Mouse (Mus musculus): ENCODE data around the gene Hoxc9.

Gene Hoxc9

DNA sequence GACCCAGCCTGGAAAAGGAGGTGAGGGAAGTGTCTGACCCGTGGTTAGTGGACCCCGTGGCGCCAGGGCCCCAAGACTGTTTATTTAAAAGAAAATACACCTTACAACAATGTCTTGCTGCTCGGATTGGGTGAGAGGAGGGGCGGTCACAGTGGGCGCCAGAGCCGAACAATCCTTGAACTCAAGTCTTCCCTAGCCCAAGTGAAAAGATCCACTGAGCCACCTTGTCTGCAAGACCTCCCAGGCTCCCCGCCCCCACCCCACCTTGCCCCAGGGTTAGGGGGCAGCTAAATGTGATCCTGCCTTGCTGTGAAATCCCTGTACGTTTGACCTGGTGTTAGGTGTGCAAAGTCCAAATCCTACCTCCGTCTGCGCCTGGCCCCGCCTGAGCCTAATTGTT is 19.3 kb upstream of the Hoxc9 start:
- DNase-seq: no peak

DNA sequence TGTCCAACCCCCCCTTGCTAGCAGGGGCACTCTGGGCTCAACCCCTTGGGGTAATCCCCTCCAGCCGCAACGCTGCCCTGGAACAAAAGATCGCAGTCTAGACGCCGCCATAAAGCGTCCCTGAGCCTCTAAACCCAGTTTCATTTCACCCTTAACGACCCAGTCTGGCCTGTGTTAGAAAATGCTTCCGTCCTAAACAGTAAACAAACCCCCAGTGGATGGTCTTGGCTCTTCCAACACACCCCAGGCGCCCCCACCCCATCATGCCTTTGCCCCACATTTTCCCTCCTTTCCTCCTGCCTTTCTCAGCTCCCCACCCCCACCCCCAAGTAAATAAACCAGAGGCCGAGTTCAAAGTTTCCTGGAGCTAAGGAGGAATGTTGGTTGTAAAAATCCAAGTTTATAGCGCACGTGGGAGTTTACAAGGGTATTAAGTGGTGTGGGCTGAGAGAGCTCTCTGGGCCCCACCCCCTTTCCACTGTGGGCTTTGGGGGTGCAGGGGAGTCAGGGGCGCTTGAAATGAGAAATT is 16.5 kb upstream of the Hoxc9 start:
- DNase-seq: no peak

DNA sequence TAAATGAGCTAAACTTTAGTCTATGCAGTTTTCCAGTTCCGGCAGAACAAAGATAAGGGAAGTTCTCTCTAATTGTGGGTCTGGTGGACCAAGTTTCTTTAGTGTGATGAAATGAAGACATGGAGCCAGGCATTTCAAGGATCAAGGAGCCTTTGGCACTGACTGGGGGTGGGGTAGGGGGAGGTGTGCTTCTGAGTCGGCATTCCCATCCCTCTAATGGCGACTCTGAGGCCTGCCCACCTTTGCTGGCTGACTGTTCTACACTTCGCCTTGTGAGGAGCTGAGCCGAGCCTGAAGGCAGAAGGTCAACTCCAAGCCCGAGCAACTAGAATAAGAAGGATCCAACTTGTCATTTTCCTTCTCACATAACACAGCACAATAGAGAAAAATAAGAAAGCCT is 14.5 kb upstream of the Hoxc9 start:
- DNase-seq: no peak

DNA sequence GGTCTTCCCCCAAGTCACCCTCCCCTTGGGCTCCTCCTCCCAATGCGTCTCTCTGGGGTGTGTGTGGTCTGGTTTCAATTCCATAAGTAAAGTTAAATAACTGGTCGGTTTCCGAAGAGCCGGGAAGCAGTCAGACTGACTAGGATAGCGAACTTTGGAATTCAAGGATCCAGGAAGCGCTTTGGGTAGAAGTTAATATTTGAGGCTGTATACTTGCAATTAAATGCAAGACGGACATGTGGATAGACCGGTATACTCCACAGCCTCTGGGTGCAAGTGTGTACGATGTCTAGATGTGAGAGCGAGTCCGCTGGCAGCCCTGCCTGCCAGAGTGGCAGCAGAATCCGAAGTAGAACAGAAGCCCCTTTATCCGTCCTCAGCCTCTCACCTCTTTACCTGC is 13.7 kb upstream of the Hoxc9 start:
- no peak for DNase-seq

DNA sequence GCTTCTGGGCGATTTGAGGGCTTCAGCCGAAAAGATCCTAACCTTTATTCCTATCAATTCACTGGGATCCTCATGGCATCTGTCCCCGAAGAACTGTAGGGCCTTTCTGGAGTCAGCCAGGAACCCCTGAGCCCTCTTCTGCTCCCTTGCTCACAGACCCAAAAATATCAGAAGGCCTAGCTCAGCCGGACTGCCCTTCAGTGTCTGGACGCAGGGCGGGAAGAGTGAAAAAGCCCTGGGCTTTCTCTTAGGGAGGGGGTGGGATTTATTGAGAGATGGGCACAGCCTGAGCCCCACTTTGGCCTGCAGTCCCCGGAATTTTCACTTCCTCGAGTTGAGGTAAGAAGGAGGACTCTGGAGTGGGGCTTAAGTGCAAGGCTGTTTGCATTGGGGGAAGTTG is 13.0 kb upstream of the Hoxc9 start:
- DNase-seq: no peak

DNA sequence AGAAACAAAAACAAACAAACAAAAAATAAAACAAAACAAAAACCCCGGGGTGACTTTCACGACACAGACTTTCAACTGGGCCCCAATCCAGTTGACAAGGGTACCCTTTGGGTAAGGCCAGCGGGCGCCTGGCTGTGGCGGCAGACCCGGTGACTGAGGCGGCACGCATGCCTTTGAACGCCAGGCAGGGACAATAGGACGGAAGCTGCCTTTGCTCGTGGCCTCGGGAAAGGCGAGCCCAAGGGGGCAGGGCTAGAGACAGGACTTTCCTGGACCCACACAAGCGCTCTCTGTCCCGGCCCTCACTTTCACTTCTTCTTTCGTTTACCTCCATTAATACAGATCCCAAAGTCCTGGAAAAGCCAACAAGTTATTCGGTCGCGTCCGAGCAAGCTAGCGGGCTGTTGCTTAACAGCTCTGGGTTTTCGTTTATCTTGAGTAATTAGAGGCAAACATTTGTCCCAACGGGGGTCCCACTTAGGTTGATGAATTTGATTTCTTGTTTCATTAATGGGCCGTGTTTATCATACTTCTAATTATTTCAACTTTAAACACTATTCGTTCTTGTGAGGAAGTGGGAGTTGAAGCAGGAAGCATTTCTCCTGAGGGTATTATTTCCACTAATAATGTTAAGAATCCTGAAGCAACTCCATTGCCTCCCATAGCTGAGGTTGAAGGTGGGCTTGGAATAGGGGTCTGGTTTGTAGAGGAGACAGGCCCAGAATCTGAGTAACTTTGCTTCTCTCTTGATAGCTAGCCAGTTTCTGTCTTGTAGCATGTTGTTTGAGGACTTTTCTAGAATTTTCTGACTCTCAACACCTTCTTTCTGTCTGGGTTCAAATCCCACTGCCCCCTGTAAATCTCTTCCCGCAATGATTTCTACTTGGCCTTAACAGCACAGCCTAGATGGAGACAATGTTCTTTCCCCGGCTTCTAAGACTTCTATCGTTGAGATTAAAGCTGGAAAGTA is 12.3 kb upstream of the Hoxc9 start:
- peak in 1 of 2 experiments; percentile 46 for DNase-seq

DNA sequence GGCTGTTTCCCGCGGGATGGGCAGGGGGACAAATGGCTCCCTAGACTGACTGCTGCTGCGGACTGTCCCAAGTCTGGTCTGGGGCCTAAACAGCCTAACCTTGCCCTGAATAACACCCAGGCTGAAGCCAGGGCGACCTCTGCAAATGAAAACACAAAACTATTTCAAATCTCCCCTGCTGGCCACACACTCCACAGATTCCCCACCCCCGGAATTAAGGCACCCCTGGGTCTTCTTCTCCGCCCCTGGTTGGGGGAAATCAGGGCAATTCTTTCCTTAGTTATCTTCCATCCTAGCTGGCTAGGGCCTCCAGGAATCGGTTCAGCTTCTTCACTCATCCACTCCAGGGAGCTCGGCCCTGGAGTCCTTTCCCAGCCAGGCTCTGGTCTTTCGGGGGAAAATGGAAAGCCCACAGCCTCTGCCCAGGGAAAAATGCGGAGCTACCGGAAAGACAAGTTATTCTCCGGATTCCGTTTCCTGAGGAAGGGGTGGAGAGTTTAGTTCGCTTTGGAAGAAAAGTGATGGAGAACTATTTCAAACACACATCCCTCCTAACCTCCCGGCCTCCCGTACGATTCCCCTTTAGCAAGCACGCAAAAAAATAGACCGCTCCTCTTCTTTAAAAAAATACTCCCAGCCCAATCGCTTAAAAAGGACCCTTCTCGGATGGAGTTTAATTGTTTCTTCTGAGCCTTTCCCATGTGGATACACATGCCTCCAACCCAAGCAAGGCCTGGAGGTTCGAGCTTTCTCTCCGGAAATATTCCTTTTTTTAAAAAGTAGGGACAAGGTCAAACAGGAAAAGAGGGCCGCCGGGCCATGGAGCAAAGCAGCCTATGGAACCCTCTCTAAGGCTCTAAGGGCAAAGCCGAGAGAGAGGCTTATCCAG is 11.0 kb upstream of the Hoxc9 start:
- DNase-seq: no peak

DNA sequence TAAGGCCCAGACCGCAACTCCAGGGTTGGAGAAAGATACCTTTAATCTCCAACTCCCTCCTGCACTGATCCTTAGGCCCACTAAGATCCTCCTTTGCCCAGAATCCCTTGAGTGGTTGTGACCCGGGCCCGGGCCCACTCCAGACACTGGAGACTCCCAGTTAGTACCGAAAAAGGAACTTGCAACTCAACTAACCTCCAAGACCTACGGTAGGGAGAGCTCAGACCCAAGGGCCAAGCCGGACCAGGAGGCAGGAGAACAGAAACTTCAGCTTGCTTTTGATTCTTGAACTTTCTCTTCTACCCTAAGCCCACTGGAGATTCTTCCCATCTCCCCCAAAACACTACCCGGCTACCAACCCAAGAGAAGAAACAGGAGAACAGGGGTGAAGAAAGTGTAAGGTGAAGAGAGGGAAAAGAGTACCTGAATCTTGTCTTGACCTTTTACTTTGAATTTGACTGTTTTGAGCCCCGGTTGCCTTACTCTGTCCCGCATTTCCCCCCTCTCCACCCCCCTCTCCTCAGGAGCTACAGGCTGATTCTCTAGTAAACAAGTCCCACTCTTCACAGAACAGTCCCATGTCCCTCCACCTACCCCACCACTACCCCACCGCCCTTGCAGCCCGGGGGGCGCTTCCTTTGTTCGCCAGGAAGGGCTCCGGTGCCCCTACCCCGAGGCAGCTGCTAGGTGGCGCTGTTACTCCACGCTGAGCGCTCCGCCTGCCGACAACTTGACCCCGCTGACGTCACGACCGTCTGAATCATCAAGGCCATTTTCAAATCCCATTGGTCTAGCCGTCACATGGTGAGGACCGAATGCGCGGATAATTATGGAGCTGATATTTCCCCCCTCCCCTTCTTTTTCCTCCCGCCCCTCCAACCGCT is 10.1 kb upstream of the Hoxc9 start:
- peak; percentile 68 to 77 for DNase-seq

DNA sequence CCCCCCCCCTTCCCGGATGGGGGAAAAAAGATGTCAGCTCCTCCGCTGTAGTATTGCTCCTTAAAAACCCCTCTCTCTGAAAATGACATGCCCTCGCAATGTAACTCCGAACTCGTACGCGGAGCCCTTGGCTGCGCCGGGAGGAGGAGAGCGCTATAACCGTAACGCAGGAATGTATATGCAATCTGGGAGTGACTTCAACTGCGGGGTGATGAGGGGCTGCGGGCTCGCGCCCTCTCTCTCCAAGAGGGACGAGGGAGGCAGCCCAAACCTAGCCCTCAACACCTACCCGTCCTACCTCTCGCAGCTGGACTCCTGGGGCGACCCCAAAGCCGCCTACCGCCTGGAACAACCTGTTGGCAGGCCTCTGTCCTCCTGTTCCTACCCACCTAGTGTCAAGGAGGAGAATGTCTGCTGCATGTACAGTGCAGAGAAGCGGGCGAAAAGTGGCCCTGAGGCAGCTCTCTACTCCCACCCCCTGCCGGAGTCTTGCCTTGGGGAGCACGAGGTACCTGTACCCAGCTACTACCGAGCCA is 9.4 kb upstream of the Hoxc9 start, which contains the start of gene Hoxc10:
Hoxc10 (plus strand) TSS at position 21 of the 536 bp plus-strand sequence.
- DNase-seq: no peak

DNA sequence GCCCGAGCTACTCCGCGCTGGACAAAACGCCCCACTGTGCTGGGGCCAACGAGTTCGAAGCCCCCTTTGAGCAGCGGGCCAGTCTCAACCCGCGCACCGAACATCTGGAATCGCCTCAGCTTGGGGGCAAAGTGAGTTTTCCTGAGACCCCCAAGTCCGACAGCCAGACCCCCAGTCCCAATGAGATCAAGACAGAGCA is 9.0 kb upstream of the Hoxc9 start, which contains the start of gene Hoxc5:
Hoxc5 (plus strand) TSS at position 132 of the 199 bp plus-strand sequence.
- no peak for DNase-seq

DNA sequence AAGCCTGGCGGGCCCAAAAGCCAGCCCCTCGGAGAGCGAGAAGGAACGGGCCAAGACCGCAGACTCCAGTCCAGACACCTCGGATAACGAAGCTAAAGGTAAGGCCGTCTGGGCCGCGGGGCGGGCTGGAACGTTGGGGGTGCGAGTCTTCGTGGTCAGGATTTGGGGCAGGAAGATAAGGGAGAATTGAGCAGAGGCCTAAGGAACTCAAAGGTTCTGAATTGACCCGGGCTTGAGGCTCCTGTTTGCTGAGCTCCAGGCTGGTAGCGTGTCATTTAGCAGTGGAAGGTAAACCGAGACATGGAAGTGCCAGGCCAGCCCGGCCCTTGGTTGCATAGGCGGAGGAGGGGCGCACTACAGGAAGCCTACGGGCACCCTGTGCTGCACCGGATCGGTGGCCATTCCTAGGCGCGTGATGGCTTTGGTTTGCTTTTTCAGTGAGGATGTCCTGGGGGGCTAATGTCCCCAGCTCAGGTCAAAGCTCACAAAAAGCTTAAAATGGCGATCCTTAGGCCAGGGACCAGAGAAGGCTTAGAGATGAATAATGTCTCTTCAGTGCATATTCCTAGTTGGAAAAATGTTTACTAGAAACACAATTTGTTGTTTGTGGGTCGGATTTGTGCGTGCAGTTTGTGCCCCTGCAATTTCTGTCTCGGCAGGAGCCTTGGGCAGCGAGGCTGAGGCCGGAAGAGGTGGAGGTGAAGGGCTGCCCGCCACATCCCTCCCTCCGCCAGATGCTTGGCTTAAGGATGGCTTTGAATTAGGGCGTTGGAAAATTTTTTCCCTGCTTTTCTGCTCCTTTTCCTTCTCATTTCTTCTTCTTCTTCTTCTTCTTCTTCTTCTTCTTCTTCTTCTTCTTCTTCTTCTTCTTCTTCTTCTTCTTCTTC is 8.5 kb upstream of the Hoxc9 start:
- DNase-seq: no peak

DNA sequence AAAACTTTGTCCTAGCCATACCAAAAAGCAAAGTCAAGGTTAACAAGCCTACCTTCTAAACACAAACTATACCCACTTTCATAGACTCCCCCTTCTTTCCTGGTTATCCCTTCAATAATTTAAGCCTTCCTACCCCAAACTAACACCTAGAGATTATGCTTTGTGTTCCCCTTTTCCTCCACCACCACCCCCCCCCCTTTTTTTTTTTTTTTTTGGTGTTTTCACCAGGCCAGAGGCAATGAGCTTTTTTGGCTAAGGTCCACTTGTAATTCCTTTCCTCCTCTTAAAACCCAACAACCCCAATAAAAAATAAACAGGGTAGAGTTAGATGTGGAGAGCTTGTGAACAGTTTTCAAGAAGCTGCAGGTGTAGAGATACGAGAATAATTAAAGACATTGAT is 6.9 kb upstream of the Hoxc9 start:
- no peak for DNase-seq

DNA sequence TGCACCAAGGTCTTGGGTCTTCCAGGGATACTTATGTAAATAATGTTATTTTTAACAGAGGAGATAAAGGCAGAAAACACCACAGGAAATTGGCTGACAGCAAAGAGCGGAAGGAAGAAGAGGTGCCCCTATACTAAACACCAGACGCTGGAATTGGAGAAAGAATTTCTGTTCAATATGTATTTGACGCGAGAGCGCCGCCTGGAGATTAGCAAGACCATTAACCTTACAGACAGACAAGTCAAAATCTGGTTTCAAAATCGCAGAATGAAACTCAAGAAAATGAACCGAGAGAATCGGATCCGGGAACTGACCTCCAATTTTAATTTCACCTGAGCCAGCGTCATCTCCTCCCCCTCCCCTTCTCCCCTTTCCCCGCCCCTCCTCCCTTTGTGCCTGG is 5.5 kb upstream of the Hoxc9 start:
- DNase-seq: no peak

DNA sequence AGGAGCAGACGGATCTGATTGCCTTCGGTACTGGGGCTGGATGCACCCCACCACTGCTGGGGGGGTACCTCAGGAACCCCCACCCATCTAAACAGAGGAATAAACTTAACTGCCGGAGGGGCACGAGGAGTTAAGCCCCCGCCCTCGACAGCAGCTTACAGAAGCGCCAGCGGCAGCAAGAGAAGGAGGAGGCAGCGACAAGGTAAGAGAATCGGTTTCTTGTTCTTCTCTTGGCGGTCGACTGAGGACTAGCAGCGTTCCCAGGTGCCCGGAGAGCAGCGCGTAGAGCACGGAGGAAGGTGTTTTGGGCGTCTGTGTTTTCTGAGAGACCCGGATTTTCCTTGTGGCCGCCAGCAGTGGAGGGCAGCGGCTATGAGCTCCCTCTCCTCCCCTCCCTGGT is 4.0 kb upstream of the Hoxc9 start:
- DNase-seq: no peak

DNA sequence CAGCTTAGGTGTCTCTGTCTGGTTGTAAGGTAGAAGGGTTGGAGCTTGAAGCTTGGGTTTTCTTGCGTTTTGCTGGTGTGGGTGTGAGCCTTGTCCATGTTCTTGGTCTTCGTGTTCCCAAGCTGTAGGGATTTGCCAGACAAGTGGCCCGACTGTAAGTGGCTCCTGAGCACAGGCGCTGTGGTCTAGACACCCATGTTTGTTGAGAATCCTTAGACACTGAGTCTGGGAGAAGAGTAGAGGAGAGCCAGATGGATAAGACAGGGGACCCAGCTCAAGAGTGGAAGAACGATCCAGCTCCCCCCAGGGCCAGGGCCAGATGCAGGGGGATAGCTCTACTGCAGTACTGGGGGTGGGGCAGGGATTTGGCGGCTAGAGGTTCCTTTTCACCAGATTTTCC is 3.5 kb upstream of the Hoxc9 start:
- no peak for DNase-seq

DNA sequence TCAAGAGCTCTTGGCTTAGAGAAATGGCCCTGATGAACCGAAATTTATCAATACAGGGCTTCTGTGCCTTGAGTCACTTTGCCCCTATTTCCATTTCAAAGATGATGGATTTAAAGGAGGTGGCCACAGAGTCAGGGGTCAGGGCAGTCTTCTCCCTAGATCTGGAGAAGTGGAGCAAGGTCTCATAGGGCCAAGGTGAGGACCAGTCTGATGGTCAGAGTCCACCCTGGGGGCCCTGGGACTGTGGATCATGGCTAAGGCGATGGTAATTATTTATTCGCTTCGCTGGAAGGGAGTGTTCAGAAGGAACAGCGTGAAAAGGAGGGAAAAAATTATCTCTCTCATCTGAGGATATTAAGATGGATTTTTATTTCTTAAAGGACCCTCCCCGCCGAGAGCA is 1.2 kb upstream of the Hoxc9 start:
- DNase-seq: no peak

DNA sequence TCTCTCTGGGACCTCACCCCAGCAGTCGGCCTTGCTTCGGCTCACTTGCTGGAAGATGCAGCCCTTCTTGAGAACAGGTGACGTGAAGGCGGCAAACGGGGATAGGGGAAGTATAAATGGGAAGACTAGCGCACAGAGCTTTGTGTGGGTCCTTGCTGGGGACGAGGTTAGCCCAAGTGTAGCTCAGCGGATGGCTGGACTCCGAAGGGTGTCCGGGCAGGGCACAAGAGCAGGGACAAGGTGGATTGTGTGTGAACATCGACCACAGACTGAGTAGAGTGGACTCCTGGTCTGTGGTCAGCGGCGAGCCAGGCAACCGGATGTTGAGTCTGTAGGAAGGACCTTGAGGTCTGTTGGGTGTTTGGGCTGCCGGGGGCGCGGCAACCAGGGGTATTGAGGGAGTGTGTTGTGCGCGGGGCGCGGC is 539 bp upstream of the Hoxc9 start:
- DNase-seq: no peak

DNA sequence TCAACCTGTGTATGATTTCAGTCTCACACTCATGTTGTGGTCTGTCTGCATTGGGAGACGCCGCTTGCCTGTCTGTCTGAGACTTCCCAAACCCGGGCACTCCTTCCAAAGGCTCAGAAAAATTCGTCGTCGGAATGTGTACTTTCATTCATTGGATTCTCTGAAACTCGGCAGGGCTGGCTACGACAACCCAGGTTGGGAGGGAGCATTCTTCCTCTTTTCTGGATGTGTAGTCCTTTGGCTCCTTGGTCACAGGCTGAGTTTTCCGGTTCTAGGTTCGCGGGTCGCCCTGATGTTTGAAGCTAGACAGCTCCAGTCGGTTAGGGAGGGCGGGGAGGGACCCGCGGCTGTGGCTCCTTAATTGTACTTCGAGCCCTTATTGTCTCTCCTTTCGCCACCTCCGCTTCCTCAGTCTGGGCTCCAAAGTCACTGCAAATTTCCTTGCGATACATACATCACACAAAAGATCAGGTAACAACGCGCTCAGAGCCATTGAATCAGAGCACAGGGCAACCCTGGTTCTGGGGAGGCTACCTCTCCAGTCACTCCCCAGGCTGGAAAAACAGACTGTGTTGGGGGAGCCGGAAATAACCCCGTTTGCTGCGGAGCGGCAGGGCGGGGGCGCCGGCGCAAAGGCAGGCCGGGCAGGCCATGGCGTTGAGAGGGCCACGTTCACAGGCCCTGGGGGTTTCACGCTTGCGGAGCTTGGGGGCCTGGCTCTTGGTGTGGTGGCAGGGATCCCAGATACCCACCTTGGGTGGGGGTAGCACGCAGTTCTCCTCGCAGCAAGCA is 588 bp downstream of the Hoxc9 start:
- no peak for DNase-seq

DNA sequence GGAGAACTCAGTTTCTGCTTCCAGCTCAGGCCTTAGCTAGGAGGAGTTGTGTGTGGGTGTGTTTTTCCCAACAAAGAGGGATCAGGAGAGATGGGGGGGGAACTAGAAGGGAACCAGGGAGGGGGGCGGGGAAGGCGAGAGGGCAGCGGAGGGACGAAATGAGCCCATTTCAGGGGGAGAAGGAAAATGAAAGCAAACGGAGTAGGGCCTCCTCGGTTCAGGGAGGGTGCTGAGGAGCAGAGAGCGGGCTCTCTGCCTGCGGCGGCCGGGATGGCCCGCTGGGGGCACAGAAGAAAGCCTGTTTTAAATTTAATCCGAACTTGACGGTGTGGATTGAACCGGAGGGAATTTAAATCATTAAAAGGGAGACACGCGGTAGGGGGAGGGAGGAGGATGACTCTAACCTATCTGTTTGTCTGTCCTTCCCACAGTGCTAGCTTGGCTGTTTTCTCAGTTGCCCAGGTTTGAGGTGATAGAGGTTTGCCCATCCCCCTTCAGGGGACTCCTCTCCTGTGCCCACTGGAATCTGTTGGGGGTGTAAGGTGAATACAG is 1.3 kb downstream of the Hoxc9 start:
- DNase-seq: no peak

Measured in lung, postnatal 4 days (tissue).